Mouse (Mus musculus) megakaryocyte progenitor cell, adult 5-6 weeks (primary cell): ENCODE results near the gene Matn1. TPM values are rescaled to one million over a fixed set of nuclear protein-coding genes. Genes with fewer than 3 reads are reported as not detected.

Experiments used
- ATAC-seq: replicated peaks from 2 replicates; pipeline ENCODE4 v1.8.0; 2016; ENCODE audit warnings: mild to moderate bottlenecking, moderate TSS enrichment, inconsistent platforms; ENCODE audit not compliant: poor library complexity
- total RNA-seq, 2 experiments: library from RNA; stranded (forward) in 1 of 2; stranded (reverse) in 1 of 2; fragments of 157-497, 149-512 nt in 1 of 2; fragments of 200-1000 nt in 1 of 2; gene quantifications; 2 replicates each; pipeline versions ENCODE4 v1.2.3 to v1.2.4; 2015 to 2017

Gene Matn1
- total RNA-seq, 2 experiments from 2014 or later, result not detected

GRCm38 (mm10) chr4:130916639-130917038 is 27.5 kb upstream of the Matn1 start:
- ATAC-seq, result no peak

DNA sequence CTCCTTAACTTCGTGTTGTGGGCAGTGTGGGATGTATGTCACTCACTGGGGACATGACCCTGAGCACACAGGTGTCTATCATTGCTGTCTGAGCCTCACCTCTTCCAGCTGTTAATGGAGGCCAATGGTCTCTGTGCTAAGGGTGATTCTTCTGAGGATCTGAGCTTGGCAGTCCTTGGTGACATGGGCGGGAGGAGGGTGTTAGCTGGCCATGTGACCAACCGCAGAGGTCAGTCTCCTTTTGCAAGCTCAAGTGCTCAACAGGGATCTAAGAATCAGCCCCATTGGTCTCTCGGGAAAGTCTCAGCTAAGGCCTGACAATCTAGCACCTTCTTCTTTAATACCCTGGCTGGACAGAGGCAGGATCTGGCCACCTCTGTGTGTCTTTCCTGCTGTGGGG is 26.6 kb upstream of the Matn1 start:
- no peak for ATAC-seq

DNA sequence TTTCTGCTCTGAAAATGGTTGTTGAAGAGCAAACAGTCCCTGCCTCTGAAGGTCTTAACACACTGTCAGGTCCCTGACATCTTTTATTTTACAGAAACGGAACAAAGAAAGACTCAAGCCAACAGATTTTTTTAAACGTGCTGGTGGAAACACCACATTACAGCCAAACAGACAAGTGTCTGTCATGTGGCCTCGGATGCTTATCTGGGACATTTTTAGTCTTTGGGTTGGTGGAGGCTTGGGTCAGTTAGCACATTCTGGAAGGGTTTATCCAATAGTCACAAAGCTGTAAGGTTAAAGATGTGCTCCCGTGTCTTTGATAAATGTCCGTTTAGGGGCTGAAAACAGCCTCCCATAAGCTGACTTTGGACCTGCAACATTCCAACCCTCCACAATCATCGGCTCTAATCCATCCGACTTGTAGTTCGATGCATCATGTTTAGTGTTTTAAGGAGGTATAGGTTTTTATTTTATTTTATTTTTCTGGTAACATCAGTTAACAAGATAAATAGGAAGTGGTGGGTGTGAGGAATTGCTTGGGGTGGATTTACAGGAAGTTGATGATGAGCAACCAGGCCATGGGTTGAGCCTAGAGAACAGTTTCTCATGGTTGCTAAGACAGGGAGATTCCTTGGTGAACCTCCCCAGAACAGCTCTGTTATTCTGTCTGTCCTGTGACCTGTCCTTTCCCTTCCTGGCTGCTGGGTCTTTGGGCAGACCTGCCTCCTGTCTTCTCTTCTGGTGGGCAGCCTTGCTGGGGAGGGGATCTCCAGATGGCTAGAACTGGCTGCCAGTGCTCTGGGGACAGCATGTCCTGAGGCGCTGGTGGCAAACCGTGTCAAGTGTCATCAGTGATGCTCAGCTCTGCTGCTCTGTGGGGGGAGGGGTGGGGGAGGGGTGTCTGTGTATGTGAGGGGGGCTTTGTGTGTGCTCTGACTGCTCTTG is 25.1 kb upstream of the Matn1 start:
- ATAC-seq, result no peak

GRCm38 (mm10) chr4:130919750-130920356 is 24.3 kb upstream of the Matn1 start:
- peak; percentile 46 for ATAC-seq

DNA sequence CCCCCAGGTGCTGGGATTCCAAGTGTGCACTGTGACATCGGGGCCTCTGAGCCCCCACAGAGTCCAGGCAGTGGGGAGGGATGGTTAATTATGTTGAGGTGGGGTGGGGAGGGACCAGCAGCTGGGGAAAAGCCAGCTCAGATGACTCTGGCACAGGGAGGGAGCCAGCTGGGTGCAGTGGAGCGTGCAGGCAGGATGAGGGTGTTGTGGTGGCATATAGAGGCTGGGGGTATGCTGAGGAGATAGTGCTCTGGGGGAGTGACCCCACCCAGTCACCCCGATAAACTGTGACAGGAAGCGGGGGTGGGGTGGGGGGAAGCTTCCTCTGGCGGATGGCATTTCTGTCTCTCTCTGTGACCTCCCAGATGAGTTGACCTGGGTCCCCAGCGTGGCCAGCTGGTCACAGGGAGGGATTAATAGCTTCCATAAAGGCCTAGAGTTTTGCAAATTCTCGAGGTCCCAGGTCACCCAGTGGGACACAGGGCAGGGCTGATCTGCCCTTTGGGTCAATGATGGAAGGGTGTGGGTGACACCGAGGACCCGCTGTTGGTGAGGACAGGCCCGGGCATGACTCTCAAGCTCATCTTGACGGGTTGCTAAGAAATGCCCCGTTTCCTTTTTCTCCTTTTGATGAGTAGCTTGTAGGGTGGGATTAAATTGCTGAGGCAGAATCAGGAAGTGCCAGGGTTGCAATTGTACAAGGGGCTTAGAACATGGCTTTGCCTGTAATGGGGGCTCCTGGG is 23.1 kb upstream of the Matn1 start:
- ATAC-seq, result peak; percentile 41

DNA sequence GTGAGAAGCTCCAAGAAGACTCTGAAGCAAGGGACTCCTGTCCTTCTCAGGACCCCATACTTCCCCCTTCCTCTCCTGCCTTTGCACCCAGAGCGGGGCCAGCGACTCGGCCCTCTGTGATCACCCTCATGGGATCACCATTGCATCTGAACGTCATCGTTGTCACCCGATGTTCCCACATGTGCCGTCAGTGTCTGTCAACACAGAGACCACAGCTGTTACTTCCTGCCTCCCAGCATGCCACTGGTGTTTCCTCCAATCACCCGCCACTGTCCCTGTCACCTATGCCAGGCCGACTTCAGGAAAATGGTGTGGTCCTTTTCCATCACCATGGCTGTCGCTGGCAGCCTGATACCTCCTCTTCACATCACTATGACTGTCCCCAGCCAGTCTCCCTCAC is 22.2 kb upstream of the Matn1 start:
- peak; percentile 27 for ATAC-seq

DNA sequence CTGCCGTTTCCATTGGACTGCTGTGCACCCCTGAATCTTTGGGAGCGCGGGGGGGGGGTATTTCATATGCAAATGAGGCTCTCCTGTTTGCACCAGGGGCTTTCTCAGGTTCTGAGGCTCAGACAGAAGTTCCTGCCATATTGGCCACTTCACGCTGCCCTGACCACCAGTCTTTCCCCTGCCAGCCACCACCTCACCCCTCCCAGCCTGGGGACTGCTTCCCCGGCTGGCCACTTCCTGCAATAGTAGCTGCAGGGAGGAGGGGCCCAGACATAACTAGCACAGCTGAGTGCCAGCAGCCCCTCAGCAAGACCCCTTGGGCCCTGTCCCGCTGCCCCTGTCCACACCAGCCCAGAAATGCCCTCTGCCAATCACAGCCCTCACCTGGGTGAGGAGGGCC is 17.9 kb upstream of the Matn1 start:
- ATAC-seq, result no peak

- no peak for ATAC-seq
Measured at GRCm38 (mm10) chr4:130927821-130928220, 16.4 kb upstream of the Matn1 start.

GRCm38 (mm10) chr4:130942644-130943043 is 1.5 kb upstream of the Matn1 start:
- ATAC-seq, result no peak

DNA sequence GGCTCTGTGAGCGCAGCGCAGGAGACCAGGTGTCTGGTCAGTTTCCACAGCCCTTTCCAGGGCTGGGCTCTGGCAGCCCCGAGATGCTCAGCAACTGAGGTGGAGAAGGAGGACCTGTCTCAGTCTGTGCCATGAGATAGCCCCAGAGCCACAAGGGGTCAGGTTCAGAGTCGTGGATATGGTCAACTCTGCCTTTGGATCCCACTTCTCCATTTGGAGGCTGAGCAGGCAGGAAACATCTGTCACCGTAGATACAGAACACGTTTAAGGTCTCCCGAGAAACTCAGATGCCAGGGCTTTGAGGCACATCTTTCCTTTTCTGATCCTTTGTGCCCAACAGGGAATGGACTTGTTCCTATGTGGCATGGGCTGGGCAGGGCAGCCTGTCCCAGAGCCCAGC is 594 bp downstream of the Matn1 start:
- peak; percentile 62 for ATAC-seq

GRCm38 (mm10) chr4:130947094-130947647 is 3.0 kb downstream of the Matn1 start:
- ATAC-seq, result peak; percentile 65

DNA sequence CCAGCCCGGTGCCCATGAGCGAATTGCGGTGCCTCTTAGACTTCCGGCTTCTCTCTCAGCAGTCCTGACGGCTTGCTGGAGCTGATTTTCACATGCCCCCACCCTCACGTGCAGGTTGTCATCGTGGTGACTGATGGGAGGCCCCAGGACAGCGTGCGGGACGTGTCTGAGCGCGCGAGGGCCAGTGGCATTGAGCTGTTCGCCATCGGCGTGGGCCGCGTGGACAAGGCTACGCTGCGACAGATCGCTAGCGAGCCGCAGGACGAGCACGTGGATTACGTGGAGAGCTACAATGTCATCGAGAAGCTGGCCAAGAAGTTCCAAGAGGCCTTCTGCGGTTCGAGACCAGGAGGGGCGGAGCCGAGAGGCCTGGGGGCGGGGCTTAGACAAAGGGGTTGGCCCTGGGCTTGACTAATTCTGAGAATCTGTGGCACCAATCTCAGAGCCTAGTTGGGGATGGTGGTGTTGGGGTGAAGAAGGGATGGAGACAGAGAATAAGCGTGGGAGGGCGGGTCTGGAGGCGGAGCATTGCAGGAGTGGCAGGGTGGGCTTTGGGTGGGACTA is 5.7 kb downstream of the Matn1 start:
- ATAC-seq, result no peak

GRCm38 (mm10) chr4:130952531-130952930 is 8.3 kb downstream of the Matn1 start:
- ATAC-seq, result peak; percentile 80

DNA sequence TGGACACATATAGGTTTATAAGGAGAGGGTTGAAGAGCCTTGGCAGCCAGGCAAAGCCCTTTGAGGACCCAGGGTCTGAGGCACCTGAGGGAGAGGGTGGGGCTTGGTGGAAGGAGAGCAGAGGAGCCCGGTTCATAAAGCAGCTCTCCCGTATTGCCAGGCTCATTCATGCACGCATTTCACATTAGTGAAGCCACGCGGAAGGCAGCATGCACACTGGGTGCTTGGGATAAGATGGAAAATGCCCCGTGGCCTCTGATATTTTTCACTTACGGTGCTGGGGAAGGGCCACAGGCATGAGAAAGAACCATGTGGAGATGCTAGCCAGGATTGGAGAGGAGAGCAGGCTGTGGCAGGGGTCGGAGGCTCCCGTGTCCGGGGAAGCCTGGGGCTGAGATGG is 13.0 kb downstream of the Matn1 start:
- no peak for ATAC-seq

DNA sequence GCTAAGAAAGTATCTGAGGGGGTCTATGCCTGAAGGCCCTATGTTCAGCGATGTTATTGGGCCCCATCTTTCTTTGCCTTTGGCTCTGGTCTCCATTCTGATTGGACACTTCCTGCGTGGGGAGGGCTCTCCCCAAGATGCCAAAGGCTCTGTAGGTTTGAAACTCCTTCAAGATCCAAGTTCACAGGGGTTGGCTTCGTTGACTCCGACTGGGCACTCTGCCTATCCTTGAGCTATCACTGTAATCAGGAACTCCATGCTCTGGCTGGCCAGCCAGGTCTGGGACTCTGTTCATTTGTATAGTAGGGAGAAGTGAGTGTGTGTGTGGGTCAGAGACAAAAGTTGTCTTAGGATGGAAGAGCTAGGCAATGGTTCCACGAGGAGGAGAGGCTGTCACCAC is 14.6 kb downstream of the Matn1 start:
- ATAC-seq, result no peak

GRCm38 (mm10) chr4:130959678-130960077 is 15.5 kb downstream of the Matn1 start:
- no peak for ATAC-seq

DNA sequence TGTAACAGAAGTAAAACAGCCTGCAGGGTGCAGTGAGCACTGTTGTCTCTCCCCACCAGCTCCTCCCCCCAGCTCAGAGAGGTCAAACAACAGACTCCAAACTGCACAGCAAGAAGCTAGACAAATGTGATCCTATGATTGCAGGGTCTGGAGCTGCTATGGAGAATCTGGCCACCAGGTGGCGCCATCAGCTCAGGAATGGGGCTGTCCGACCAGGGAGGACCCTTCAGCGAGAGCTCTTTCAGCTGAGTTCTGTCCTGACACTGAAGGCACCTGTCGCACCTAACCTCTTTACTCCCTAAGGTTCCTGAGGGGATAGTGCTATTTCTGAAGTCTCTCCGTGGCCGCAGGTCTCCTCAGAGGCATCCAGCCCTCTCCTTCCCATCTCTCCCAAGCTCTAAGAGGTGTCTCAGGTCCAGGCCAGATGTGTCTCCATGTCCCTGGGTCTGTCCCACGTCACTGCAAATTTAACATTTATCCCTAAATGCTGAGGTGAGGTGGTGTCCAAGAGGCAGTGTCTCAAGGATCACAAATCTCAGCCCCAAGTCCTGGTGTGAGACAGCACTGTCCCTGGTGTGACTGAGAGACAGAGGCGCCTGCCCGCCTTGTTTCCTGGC is 16.0 kb downstream of the Matn1 start:
- peak; percentile 91 for ATAC-seq

- ATAC-seq, result no peak
Measured at GRCm38 (mm10) chr4:130971278-130971677, 27.1 kb downstream of the Matn1 start.

- no peak for ATAC-seq
Measured at GRCm38 (mm10) chr4:130972421-130972829, 28.2 kb downstream of the Matn1 start.
